Mouse (Mus musculus) spleen, adult 10 weeks (tissue): ENCODE data around the gene Plekhm1. TPM values are rescaled to one million over a fixed set of nuclear protein-coding genes. Genes with fewer than 3 reads are reported as not detected.

ENCODE experiments used
- polyA plus RNA-seq: library from polyadenylated mRNA; stranded (reverse); fragments of 350-450 nt; fragmentation: Illumina TruSeq; extraction: RNeasy Lipid Tissue Mini Kit (QIAGEN cat#74804); gene quantifications from one replicate; pipeline ENCODE4 v1.2.3, GENCODE M21; 2015; ENCODE audit warnings: low replicate concordance; ENCODE audit not compliant: insufficient read depth

Gene Plekhm1
- polyA plus RNA-seq = 20.5 TPM

DNA sequence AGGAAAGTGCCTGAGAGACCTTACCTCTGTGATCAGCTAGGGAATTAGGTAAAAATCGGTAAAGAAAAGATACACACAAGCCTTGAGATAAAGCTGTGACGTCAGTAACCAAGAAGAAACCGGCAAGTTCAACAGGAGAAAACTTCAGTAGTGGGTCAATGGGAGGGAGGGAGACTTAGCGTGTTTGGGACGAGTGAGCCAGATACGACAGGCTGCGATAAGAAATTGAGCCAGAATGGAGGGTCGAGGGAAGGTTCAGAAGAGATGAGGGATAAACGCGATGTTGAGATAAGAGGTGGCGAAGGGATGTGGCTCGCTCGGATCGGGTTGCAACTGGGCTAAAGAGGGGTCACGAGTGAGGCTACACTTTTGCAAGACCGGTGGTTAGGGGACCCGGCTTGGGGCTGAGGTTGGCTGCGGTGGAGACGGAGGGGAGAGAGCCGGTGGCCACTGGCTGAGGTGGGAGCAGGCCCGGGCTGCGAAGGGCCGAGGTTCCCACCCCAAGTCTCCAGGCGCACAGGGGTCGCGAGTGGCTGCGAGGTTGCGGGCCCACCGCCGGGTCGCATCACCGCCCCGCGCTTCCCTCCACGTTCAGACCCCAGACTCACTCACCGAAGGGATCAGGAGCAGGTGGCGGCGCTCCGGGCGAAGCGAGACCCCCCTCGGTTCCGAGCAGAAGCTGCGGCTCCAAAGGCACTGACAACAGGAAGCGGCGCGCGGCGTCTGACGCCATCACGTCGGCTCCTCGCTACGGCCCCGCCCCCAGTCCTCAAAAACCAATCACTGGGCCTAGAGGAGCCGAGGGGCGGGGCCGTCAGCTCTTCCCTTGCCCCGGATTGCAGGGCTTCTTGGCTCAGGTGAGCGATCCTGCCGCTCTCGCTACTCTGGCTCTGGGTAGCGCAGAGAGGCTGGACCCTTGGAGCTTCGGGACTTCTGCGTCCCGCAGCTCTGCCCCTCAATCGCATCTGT, at the start of gene Plekhm1:
Gene Plekhm1, minus strand, starts transcription at position 707 of the 969 bp plus-strand sequence.

DNA sequence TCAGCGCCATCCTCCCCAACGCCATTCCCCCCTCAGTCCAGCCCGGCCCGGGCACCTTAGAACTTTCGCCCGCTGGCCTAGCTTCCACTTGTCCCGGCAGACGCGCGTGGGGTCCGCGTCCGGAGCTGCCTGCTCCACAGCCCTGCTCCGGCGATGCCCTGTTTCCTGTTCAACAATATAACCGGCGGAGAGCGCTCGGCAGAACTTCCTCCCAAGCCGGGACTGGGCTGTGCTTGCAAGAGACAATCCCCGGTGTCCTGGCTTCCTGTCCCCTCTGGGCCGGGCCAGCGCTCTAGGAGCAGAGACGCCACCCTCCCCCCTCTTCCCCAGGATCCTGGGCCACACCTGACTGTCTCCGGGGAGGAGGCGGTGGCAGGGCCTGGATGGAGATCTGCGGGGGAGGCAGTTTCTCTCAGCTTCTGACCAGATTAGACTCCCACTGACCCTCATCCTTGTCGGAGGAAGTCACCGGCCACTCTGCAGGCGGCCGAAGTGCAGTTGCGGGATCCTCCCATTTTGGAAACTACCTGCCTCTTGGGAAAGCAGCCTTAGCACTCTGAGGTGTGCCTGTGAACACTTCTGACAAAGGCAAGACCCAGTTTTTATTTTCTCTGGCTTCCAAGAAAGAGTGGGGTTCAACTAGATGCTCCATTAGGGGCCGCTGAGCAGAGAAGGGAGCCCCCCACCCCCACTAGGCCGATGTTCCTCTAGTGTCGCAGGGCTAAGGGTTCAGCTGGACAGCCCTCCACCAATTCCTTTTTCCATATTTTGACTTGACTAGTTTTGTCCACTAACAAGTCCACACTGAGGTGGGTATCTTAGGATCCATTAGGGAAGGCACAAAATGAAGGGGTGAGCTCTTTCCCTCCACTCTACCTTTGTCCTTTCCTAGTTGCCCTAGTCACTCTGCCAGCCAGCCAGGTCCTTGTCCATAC, 49.0 kb downstream of the Plekhm1 start, which contains the start of gene Arhgap27:
Gene Arhgap27, minus strand, starts transcription at position 479 of the 935 bp plus-strand sequence.

Other genes starting within 250 kb of the Plekhm1 start
- gene Fmnl1, start 241.6 kb downstream of the Plekhm1 start, polyA plus RNA-seq = 175 TPM
- not detected for gene 1700023F06Rik, start 204.1 kb downstream of the Plekhm1 start, polyA plus RNA-seq
- gene Spata32, start 194.3 kb downstream of the Plekhm1 start, polyA plus RNA-seq = not detected
- gene Map3k14, start 145.2 kb downstream of the Plekhm1 start, polyA plus RNA-seq = 11.3 TPM
- 28.3 TPM for gene Arhgap27, start 49.0 kb downstream of the Plekhm1 start, polyA plus RNA-seq
- gene Lrrc37a, start 91.9 kb upstream of the Plekhm1 start, polyA plus RNA-seq = not detected
- gene Gm884, start 208.5 kb upstream of the Plekhm1 start, polyA plus RNA-seq = not detected
- not detected for gene Lyzl6, start 226.2 kb upstream of the Plekhm1 start, polyA plus RNA-seq
- gene Rprml, start 236.9 kb upstream of the Plekhm1 start, polyA plus RNA-seq = not detected